Mouse (Mus musculus): ENCODE measurements around the gene Cenpb. TPM values are rescaled to one million over a fixed set of nuclear protein-coding genes. Genes with fewer than 3 reads are reported as not detected.
"Not testable (repeated sequence)": the region's sequence is repeated elsewhere in the genome, so short reads cannot be mapped to it uniquely, and the experiment has no call there.

Cenpb gene
- polyA plus RNA-seq (2015; fragmentation: Nextera tagmentation; extraction: Ambion mirVana): 15.2 and 15.5 TPM in 2 replicates

DNA sequence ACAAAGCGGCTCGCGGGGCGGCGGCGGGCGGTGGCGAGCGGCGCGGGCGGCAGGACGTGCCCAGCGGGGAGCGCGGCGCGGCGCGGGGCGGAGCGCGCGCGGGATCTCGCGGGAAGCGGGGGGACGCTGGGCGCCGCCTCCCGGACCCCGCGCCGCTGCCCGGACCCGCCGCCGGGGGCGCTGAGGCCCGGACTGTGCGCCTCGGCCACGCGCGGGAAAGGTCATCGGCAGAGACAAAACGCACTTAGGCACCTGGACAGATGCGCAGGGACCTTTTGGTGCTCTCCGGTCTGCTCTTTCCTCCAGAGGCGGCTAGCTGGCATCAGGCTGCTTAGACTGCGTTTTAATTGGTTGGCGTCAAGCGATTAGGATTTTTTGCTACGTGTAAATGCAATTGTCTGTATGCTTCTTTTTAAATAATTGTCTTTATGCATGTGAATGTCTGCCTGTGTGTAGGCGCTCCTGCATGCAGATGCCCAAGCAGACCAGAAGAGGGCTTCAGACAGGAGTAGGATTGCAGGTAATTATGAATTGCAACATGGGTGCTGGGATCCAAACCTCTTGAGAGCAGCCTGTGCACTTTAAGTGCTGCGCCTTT lies at the start of gene Cenpb:
TSS of gene Cenpb (minus strand) at position 78 of the 598 bp plus-strand sequence.
- Histone ChIP-seq H3K4me3 (peak within 1 kb of the TSS; percentile 58), H3K4me1 (replicated peaks) (peaks cover 40% of the 10 kb centered on the region), H3K4me2 (peak within 1 kb of the TSS; percentile 94), H3K36me3 (peaks cover 3% of the 10 kb centered on the region; the same call in 1 of the 2 replicates), H3K9me3 (no peaks in the 10 kb centered on the region), H3K27me3 (no peaks in the 10 kb centered on the region), H3K27ac (replicated peaks) (peak within 1 kb of the TSS; percentile 94), H3K9ac (peak within 1 kb of the TSS; percentile 89)
- 2% methylated on average over 57 of the region's 57 CpGs for WGBS
- peak; percentile 85 for ATAC-seq (ENCODE audit: low FRiP score, low read depth)

DNA sequence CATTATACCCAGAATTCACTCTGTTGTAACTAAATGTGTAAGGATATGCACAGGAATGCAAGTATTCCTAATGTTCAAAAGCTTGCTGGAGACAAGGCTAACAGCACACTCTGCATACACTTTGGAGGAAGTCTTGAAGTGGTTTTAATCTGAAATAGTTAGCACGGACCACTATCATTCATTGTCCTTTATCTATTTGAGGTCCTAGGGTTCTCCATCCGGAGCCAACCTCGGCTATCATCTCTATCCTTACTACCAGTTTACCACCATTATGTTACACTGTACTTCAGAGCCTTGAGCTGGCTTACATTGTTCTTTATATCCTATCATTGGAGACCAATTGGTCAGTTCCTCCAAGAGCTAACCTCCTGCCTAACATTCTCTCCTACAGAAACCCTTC lies 47.4 kb upstream of the Cenpb start:
- Histone ChIP-seq H3K4me3 (no peak overlapping the region), H3K9ac (no peak overlapping the region), H3K4me1 (replicated peaks) (no peaks in the 10 kb centered on the region), H3K9me3 (no peaks in the 10 kb centered on the region), H3K27me3 (no peaks in the 10 kb centered on the region), H3K4me2 (no peak overlapping the region), H3K27ac (replicated peaks) (no peak overlapping the region), H3K36me3 (no peaks in the 10 kb centered on the region)
- WGBS: 89% methylated on average over 3 of the region's 3 CpGs
- no peak for ATAC-seq (ENCODE audit: low FRiP score, low read depth)

DNA sequence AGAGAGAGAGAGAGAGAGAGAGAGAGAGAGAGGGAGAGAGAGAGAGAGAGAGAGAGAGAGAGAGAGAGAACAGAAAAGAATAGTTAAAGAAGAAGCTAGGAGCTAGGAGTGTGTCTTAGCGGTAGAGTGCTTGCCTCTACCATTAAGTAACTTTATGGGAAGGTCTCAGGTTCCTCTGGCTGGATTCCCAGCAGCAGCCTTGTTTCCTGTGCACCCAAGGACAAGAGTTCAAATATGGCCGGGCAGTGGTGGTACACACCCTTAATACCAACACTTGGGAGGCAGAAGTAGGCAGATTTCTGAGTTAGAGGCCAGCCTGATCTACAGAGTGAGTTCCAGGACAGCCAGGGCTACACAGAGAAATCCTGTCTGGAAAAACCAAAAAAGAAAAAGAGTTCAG lies 46.8 kb upstream of the Cenpb start:
- H3K4me3 ChIP-seq; H3K27ac ChIP-seq (replicated peaks); H3K4me1 ChIP-seq (replicated peaks); H3K9me3 ChIP-seq; H3K9ac ChIP-seq; H3K27me3 ChIP-seq; ATAC-seq (ENCODE audit: low FRiP score, low read depth); H3K4me2 ChIP-seq; H3K36me3 ChIP-seq: not testable (repeated sequence)
- 83% methylated on average over 2 of the region's 2 CpGs for WGBS

DNA sequence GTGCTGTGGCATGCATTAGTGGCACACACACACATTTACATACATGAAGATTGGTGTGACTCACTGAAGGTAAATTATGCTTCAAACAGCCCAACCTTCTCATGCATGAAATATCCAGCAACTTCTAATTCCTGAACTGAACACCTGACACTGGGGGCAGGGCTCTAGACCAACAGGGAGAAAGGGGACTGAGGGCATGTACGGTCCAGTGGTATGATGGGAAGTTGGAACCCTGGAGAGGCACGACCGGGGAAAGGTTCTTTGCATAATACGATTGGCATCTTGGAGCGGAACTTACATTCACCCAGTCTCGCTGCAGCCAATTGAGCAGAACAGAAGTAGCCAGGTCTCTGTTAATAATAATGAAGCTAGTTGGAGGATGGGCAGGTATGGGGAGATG lies 45.3 kb upstream of the Cenpb start:
- no peak for ATAC-seq (ENCODE audit: low FRiP score, low read depth)
- 86% methylated on average over 6 of the region's 6 CpGs for WGBS
- H3K4me2 ChIP-seq: no peak overlapping the region
- H3K4me1 ChIP-seq (replicated peaks): no peaks in the 10 kb centered on the region
- no peak overlapping the region for H3K4me3 ChIP-seq
- H3K27ac ChIP-seq (replicated peaks): no peak overlapping the region
- H3K9ac ChIP-seq: no peak overlapping the region
- no peaks in the 10 kb centered on the region for H3K27me3 ChIP-seq
- H3K36me3 ChIP-seq: no peaks in the 10 kb centered on the region
- no peaks in the 10 kb centered on the region for H3K9me3 ChIP-seq

DNA sequence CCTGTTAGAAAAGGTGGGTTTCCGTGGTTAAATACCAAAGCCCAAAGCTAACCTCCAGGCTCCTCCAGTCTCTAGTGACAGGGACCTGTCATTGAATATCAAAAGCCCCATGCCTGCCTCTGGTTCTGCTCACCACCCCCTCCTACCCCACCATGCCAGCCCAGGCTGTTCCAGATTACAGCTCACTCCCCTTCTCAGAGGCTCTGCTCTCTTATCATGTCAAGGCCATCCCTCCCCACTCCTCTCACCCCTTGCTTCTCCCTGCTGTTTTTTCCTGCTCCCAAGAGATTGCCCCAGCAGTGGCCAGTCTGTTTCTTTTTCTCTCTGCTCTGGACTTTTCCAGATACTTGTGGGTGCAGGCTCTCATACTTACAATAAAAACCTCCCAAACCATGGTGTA lies 43.7 kb upstream of the Cenpb start:
- no peaks in the 10 kb centered on the region for H3K4me1 ChIP-seq (replicated peaks)
- H3K9ac ChIP-seq: no peak overlapping the region
- no peak overlapping the region for H3K4me3 ChIP-seq
- no peak overlapping the region for H3K4me2 ChIP-seq
- H3K36me3 ChIP-seq: no peaks in the 10 kb centered on the region
- no peaks in the 10 kb centered on the region for H3K9me3 ChIP-seq
- no peak overlapping the region for H3K27ac ChIP-seq (replicated peaks)
- WGBS: 55% methylated on average over 1 of the region's 1 CpGs
- H3K27me3 ChIP-seq: no peaks in the 10 kb centered on the region
- no peak for ATAC-seq (ENCODE audit: low FRiP score, low read depth)

DNA sequence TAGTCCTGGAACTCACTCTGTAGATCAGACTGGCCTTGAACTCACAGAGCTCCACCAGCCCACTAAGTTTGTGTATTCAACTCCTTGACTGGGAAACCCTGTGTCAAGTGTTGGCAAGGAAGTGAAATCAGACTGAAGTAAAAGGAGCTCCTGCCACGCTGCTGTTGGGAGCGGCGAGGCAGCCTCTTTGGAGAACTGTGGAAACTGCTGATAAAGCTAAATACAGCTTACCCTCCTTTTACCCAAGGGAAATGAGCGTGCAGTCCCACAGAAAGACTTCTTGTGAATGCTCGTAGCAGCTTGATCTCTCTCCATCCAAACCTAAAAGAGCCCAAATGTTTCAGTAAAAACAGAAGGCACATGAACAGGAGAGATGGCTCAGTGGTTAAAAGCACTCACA lies 42.7 kb upstream of the Cenpb start:
- H3K4me3 ChIP-seq: no peak overlapping the region
- no peaks in the 10 kb centered on the region for H3K9me3 ChIP-seq
- no peak for ATAC-seq (ENCODE audit: low FRiP score, low read depth)
- H3K4me1 ChIP-seq (replicated peaks): no peaks in the 10 kb centered on the region
- no peak overlapping the region for H3K4me2 ChIP-seq
- H3K27ac ChIP-seq (replicated peaks): no peak overlapping the region
- H3K36me3 ChIP-seq: no peaks in the 10 kb centered on the region
- 50% methylated on average over 5 of the region's 5 CpGs for WGBS
- H3K9ac ChIP-seq: no peak overlapping the region
- H3K27me3 ChIP-seq: no peaks in the 10 kb centered on the region

DNA sequence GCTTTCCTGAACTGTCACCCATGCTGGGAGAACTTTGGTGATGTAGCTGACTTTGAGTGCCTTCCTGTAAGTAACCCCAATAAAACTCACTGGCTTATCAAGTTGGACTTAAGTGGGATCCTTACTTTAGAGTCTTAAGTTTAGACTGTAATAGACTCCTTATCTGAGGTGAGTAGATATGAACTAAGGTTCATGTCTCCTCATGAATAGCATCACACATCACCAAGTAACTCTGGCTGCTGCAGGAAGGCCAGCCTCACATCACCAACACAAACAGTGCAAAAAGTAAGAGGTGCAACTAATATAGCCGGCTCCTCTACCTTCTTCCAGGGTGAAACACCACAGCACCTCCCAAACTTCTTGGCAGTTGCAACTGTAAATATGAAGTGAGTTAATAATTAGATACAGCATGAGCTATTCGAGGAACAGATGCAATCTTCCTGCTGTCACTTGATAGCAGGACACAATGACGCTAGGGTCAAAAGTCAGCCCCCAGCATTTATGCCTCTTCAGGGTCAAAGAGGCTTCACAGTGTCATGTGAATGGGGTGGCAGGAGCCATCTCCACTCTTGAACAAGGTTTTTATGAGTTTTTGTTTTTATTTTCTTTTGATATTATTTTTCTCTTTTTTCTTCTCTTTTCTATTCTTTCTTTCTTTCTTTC lies 42.1 kb upstream of the Cenpb start:
- H3K27ac ChIP-seq (replicated peaks): no peak overlapping the region
- no peaks in the 10 kb centered on the region for H3K36me3 ChIP-seq
- no peak overlapping the region for H3K4me3 ChIP-seq
- H3K27me3 ChIP-seq: no peaks in the 10 kb centered on the region
- no peak for ATAC-seq (ENCODE audit: low FRiP score, low read depth)
- H3K9ac ChIP-seq: no peak overlapping the region
- no peaks in the 10 kb centered on the region for H3K4me1 ChIP-seq (replicated peaks)
- no peaks in the 10 kb centered on the region for H3K9me3 ChIP-seq
- no peak overlapping the region for H3K4me2 ChIP-seq
- WGBS: 79% methylated on average over 3 of the region's 3 CpGs

DNA sequence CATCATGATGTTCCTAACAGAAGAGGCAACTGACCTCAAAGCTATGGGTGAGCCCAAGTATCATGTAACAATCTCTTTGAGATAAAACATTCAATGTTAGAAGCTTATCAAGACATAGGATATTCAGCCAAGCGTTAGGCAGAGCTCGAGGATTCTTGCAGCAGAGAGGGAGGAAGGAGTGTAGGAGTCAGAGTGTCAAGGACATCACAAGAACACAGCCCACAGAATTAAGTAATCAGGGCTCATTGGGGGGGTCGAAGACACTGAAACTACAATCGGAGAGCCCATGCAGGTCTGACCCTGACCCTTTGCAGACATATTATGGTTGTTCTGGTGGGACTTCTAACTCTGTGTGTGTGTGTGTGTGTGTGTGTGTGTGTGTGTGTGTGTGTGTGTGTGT lies 40.2 kb upstream of the Cenpb start:
- no peak overlapping the region for H3K27ac ChIP-seq (replicated peaks)
- no peaks in the 10 kb centered on the region for H3K9me3 ChIP-seq
- H3K27me3 ChIP-seq: no peaks in the 10 kb centered on the region
- H3K36me3 ChIP-seq: no peaks in the 10 kb centered on the region
- H3K4me2 ChIP-seq: no peak overlapping the region
- H3K4me3 ChIP-seq: no peak overlapping the region
- no peak overlapping the region for H3K9ac ChIP-seq
- H3K4me1 ChIP-seq (replicated peaks): no peaks in the 10 kb centered on the region
- 86% methylated on average over 4 of the region's 4 CpGs for WGBS
- no peak for ATAC-seq (ENCODE audit: low FRiP score, low read depth)

DNA sequence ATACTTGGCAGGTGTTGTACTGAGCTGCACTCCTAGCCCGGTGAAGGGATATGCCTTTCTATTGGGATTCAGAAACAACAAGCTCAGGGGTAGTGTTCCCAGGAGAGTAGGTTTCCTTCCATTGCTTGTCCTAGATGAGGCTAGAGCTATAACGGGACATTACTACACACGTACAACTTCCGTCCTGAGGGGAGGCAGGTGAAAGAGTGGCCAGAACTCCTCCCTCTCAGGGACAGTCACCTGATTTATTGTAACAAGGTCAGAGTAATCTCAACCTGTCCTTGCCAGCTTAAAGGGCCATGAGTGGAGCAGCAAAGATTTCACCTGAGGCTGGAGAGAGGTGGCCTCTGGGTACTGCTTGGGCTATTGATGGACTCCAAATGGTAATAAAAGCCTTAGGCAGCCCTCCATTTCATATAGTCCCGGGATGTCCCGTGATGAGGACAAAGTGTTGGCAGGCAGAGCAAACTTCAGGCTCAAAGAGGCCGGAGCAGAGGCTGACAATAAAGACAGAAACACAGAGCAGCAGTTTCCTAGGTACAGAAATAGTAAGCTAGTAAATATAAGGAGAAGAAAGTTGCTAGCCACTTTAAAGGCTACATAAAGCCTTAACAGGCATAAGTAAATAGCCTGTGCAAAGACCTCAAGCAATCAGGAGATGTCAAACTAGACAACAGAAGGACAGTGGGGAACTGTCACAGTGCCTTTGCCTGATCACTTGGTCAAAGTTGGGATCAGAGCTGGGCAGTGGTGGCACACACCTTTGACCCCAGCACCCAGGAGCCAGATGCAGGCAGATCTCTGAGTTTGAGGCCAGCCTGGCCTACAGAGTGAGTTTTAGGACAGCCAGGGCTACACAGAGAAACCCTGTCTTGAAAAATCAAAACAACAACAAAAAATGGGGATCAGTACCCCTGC lies 36.3 kb upstream of the Cenpb start:
- no peak overlapping the region for H3K4me2 ChIP-seq
- WGBS: 87% methylated on average over 7 of the region's 7 CpGs
- no peak overlapping the region for H3K27ac ChIP-seq (replicated peaks)
- no peaks in the 10 kb centered on the region for H3K27me3 ChIP-seq
- H3K9ac ChIP-seq: no peak overlapping the region
- ATAC-seq (ENCODE audit: low FRiP score, low read depth): no peak
- no peaks in the 10 kb centered on the region for H3K9me3 ChIP-seq
- no peak overlapping the region for H3K4me3 ChIP-seq
- 0 out of 2 replicates have a peak, but pooled peaks cover 5% of the 10 kb centered on the region for H3K36me3 ChIP-seq
- H3K4me1 ChIP-seq (replicated peaks): peaks cover 6% of the 10 kb centered on the region

DNA sequence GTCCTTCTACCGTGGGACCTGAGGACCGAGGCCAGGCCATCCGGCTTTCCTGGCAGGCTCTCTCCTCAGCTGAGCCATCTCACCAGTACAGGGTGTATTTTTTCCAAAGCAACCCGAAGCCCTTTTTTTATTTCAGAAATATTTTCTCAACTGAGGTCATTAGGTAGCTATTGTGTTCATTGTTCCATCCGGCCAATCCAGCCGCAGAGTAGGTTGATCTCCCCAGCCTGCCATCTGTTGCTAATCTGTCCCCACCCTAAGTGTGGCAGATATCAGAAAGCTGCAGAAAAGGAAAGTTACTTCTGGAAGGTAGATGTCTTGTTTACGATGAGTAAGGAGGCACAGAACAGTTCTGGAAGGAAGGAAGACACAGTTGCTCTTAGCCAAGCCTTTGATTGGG lies 33.9 kb upstream of the Cenpb start:
- Histone ChIP-seq H3K36me3 (0 out of 2 replicates have a peak, but pooled peaks cover 5% of the 10 kb centered on the region), H3K27ac (replicated peaks) (no peak overlapping the region), H3K4me1 (replicated peaks) (peaks cover 18% of the 10 kb centered on the region), H3K27me3 (no peaks in the 10 kb centered on the region), H3K4me3 (no peak overlapping the region), H3K4me2 (no peak overlapping the region), H3K9ac (no peak overlapping the region), H3K9me3 (no peaks in the 10 kb centered on the region)
- no peak for ATAC-seq (ENCODE audit: low FRiP score, low read depth)
- 90% methylated on average over 7 of the region's 7 CpGs for WGBS

DNA sequence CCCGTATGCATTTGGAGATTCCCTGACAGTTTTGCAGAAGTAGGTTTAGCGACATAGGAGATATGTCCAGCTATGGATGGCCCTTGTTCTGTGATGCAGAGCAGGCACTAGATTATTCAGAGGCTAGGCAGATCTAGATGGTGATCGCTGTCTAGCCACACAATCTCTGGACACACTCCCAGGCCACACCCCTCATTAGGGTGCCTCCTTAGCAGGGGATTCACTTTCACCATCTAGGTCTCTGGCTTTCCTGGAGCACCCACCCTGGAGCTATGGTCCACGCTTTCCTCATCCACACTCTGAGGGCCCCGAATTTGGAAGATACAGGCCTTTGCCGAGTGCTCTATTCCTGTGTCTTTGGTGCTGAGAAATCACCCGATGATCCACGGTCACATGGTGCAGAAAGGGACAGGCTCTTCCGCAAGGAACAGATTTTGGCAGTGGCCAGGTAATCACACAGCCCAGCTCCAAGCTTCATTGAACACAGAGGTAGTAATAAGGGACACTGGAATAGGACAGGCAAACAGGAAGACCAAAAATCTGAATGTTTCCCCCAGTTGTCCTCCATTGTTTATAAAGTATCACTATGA lies 31.3 kb upstream of the Cenpb start:
- no peak for ATAC-seq (ENCODE audit: low FRiP score, low read depth)
- Histone ChIP-seq H3K4me1 (replicated peaks) (peaks cover 18% of the 10 kb centered on the region), H3K9me3 (no peaks in the 10 kb centered on the region), H3K4me2 (peak overlapping the region; percentile 58), H3K27ac (replicated peaks) (peak overlapping the region; percentile 96), H3K9ac (peak overlapping the region; percentile 67), H3K27me3 (no peaks in the 10 kb centered on the region), H3K36me3 (0 out of 2 replicates have a peak, but pooled peaks cover 5% of the 10 kb centered on the region), H3K4me3 (peak overlapping the region; percentile 61)
- 64% methylated on average over 9 of the region's 9 CpGs for WGBS
